Mouse (Mus musculus) intestine, embryonic 14.5 days (tissue): ENCODE data around the gene Vmn1r117. TPM values are rescaled to one million over a fixed set of nuclear protein-coding genes. Genes with fewer than 3 reads are reported as not detected.
"Not testable (repeated sequence)": the region's sequence is repeated elsewhere in the genome, so short reads cannot be mapped to it uniquely, and the experiment has no call there.

ENCODE experiments used
- ATAC-seq: fragments of 200-750 bp; cut with Nextera tagmentation; replicated peaks from 2 replicates; pipeline ENCODE4 v1.8.0; 2017; ENCODE audit warnings: low read depth, moderate number of reproducible peaks, moderate TSS enrichment, moderate library complexity; ENCODE audit not compliant: low FRiP score, low TSS enrichment
- DNase-seq: peaks from one replicate; pipeline ENCODE4 v3.0.0-alpha.2; 2018; ENCODE audit warnings: low spot score
- H3K27ac ChIP-seq: fragments of 300-500 bp; sonication (generic); 2 replicates; pipeline ENCODE4 v1.5.1; 2014; ENCODE audit warnings: low read depth, mild to moderate bottlenecking, control low read depth
- H3K27me3 ChIP-seq: fragments of 300-500 bp; sonication (generic); replicated peaks from 2 replicates; pipeline ENCODE4 v1.6.1; 2014; ENCODE audit warnings: low read length, control low read depth; ENCODE audit not compliant: control insufficient read depth, insufficient read depth
- H3K36me3 ChIP-seq: fragments of 300-500 bp; sonication (generic); 2 replicates; pipeline ENCODE4 v1.6.1; 2014; ENCODE audit warnings: low read length, control low read depth; ENCODE audit not compliant: control insufficient read depth, insufficient read depth
- H3K4me1 ChIP-seq: fragments of 300-500 bp; sonication (generic); replicated peaks from 2 replicates; pipeline ENCODE4 v1.6.1; 2014; ENCODE audit warnings: low read length, control low read depth, mixed read lengths; ENCODE audit not compliant: control insufficient read depth, insufficient read depth
- H3K4me2 ChIP-seq: fragments of 300-500 bp; sonication (generic); 2 replicates; pipeline ENCODE4 v1.6.1; 2014; ENCODE audit warnings: low read length
- H3K4me3 ChIP-seq: fragments of 300-500 bp; sonication (generic); 2 replicates; pipeline ENCODE4 v1.5.1; 2014; ENCODE audit warnings: low read depth, low read length, control low read depth, mixed read lengths
- H3K9ac ChIP-seq: fragments of 300-500 bp; sonication (generic); 2 replicates; pipeline ENCODE4 v1.6.1; 2014; ENCODE audit warnings: mild to moderate bottlenecking, low read length
- H3K9me3 ChIP-seq: fragments of 300-500 bp; sonication (generic); 2 replicates; pipeline ENCODE4 v1.6.1; 2016; ENCODE audit warnings: low read length, control low read depth; ENCODE audit not compliant: control insufficient read depth
- WGBS: fragments of 180-500 bp; shearing (Covaris S2); extraction: QIAGEN DNeasy Blood & Tissue Kit; methylation state at CpG from one replicate; pipeline ENCODE4 v1.1.7; 2014; 5-methylcytosine and 5-hydroxymethylcytosine counted together
- polyA plus RNA-seq: library from polyadenylated mRNA; unstranded; fragments of >200 nt; fragmentation: Nextera tagmentation; extraction: Ambion mirVana; gene quantifications from 2 replicates; pipeline ENCODE4 v1.2.1, GENCODE M21; 2014

Vmn1r117 gene
- not detected in 2 replicates for polyA plus RNA-seq

- not testable (repeated sequence) for H3K36me3 ChIP-seq, H3K4me2 ChIP-seq, H3K4me3 ChIP-seq, H3K27me3 ChIP-seq, ATAC-seq, H3K9ac ChIP-seq, DNase-seq, H3K9me3 ChIP-seq, H3K27ac ChIP-seq, H3K4me1 ChIP-seq
- WGBS = no CpG with 5 or more reads among the region's 2 CpGs
Observed at GRCm38 (mm10) chr7:20884021-20884420, at the start of gene Vmn1r117. Gene Vmn1r117, minus strand, starts transcription at chr7:20884121.

DNA sequence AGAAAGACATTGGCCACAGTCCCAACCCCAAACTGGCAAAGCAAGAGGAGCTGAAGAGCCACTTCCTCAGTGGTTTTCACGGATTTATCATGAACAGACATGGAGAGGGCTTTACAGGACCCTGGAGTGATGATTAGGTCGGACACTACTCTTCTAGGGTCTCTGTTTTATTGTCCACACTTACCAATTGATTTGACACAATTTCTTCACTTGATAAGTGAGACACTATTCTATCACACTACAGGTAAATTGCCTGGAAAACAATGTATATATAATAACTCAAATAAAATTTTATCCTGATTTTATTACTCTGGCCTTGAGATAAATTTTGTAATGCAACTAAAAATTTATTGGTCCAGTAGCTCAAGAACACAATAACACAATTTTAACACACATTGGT, 28.3 kb upstream of the Vmn1r117 start, which contains the start of gene Vmn1r118:
Gene Vmn1r118 (minus strand): TSS at position 101 of the 400 bp plus-strand sequence.
- not testable (repeated sequence) for H3K27ac ChIP-seq

GRCm38 (mm10) chr7:20871956-20872355, 12.0 kb downstream of the Vmn1r117 start, which contains the start of gene Vmn1r116:
Gene Vmn1r116, plus strand, starts transcription at chr7:20872256.
- ATAC-seq, H3K4me3 ChIP-seq, H3K27me3 ChIP-seq, H3K36me3 ChIP-seq, H3K4me1 ChIP-seq, DNase-seq, H3K27ac ChIP-seq, H3K9ac ChIP-seq, H3K4me2 ChIP-seq, H3K9me3 ChIP-seq: not testable (repeated sequence)
- WGBS = 60% methylated on average over 3 of the region's 3 CpGs

More for the DNA sequence above, 28.3 kb upstream of the Vmn1r117 start, which contains the start of gene Vmn1r118:
- H3K4me1 ChIP-seq, DNase-seq, H3K4me3 ChIP-seq, H3K9ac ChIP-seq, H3K27me3 ChIP-seq, H3K36me3 ChIP-seq, H3K9me3 ChIP-seq, H3K4me2 ChIP-seq, ATAC-seq: not testable (repeated sequence)
- WGBS = no CpG with 5 or more reads among the region's 2 CpGs

DNA sequence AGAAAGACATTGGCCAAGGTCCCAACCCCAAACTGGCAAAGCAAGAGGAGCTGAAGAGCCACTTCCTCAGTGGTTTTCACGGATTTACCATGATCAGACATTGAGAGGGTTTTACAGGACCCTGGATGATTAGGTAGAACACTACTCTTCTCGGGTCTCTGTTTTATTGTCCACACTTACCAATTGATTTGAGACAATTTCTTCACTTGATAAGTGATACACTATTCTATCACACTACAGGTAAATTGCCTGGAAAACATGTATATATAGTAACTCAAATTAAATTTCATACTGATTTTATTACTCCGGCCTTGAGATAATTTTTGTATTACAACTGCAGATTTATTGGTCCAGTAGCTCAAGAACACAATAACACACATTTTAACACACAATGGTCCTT, 39.0 kb downstream of the Vmn1r117 start, which contains the start of gene Vmn1r115:
Gene Vmn1r115 (minus strand): TSS at position 101 of the 400 bp plus-strand sequence.
- H3K4me1 ChIP-seq, DNase-seq, ATAC-seq, H3K9ac ChIP-seq, H3K9me3 ChIP-seq, H3K4me3 ChIP-seq, H3K4me2 ChIP-seq, H3K27ac ChIP-seq, H3K36me3 ChIP-seq, H3K27me3 ChIP-seq: not testable (repeated sequence)
- 88% methylated on average over 1 of the region's 3 CpGs for WGBS

Other genes starting within 250 kb of the Vmn1r117 start
- not detected in 2 replicates for gene Vmn1r107, start 215.2 kb downstream of the Vmn1r117 start, polyA plus RNA-seq
- gene Vmn1r111, start 180.9 kb downstream of the Vmn1r117 start, polyA plus RNA-seq = not detected in 2 replicates
- gene Gm10668, start 153.5 kb downstream of the Vmn1r117 start, polyA plus RNA-seq = not detected in 2 replicates
- gene Vmn1r112, start 112.9 kb downstream of the Vmn1r117 start, polyA plus RNA-seq = not detected in 2 replicates
- not detected in 2 replicates for gene Vmn1r113, start 96.8 kb downstream of the Vmn1r117 start, polyA plus RNA-seq
- gene Vmn1r114, start 71.9 kb downstream of the Vmn1r117 start, polyA plus RNA-seq = not detected in 2 replicates
- gene Vmn1r115, start 39.1 kb downstream of the Vmn1r117 start, polyA plus RNA-seq = not detected in 2 replicates
- gene Vmn1r116, start 11.9 kb downstream of the Vmn1r117 start, polyA plus RNA-seq = not detected in 2 replicates
- not detected in 2 replicates for gene Vmn1r118, start 28.2 kb upstream of the Vmn1r117 start, polyA plus RNA-seq
- not detected in 2 replicates for gene Vmn1r119, start 128.3 kb upstream of the Vmn1r117 start, polyA plus RNA-seq
- gene Vmn1r120, start 169.7 kb upstream of the Vmn1r117 start, polyA plus RNA-seq = not detected in 2 replicates
- gene Vmn1r121, start 214.4 kb upstream of the Vmn1r117 start, polyA plus RNA-seq = not detected in 2 replicates